Mouse (Mus musculus) gastrocnemius, postnatal 36 days (tissue): Measurements from ENCODE around the gene Scgb2b24. TPM values are rescaled to one million over a fixed set of nuclear protein-coding genes. Genes with fewer than 3 reads are reported as not detected.

Experiments used
- DNase-seq, 2 experiments: peaks; one replicate each; pipeline ENCODE4 v3.0.0; 2022
- intact Hi-C: fragments of 180-260 bp; cut with DNase I; formaldehyde crosslinking; loops from one replicate; pipeline ENCODE4 v1.15.1; 2025
- long read RNA-seq, 2 experiments: library from polyadenylated mRNA; stranded (forward); transcript quantifications; one replicate each; pipeline ENCODE4 v2.0.0; 2021
- total RNA-seq, 2 experiments: library from RNA; stranded (reverse); gene quantifications; 2 replicates each; pipeline ENCODE4 v1.2.3; 2021

Scgb2b24 gene
- total RNA-seq: not detected
- long read RNA-seq, experiment 1: 0 reads
- long read RNA-seq, experiment 2: 0 reads

DNA sequence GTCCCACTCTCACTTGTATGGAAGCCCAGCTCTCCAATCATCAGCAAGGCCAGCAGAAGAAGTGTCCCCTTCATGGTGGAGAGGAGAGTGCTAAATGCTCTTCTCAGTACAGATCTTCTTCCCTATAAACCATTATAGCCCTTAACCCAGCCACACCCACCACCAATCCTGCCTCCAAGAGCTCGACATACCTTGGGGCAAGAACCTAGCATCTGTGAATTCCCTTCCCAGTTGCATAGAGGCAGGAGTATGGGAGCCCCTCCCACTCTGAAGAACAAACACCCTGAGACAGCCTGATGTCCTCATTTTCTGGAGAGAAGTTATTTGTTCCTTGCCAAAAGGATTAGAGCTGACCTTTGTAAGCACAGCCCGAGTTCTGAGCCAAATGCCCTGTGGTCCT lies at the start of gene Scgb2b24:
Scgb2b24 (minus strand) TSS at position 101 of the 400 bp plus-strand sequence.
- intact Hi-C loops: no loop called here
- DNase-seq: no peak

DNA sequence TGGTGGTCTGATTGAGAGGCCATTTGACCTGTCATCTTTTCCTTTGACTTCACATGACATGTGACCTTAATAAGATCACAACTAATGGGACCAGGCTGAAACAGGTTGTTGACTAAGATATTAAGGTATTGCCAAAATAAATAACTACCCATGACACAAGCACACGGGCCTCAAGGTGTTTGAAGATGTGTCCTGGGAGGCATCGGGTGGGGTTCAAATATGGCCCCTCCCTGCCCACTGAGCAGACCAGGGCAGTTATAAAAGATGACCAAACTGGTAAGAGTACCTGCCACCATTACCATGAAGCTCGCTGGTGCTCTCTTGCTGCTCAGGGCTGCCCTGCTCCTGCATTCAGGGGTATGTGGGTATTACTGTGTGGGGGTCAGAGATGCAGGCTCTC lies 4.4 kb upstream of the Scgb2b24 start, which contains the start of gene Scgb1b24:
Scgb1b24 (plus strand) TSS at position 301 of the 400 bp plus-strand sequence.
- intact Hi-C loops: loop anchor here (2.0 kb wide), 1 partner anchor 21 kb away; no protein-coding TSS in a partner anchor
- no peak for DNase-seq

DNA sequence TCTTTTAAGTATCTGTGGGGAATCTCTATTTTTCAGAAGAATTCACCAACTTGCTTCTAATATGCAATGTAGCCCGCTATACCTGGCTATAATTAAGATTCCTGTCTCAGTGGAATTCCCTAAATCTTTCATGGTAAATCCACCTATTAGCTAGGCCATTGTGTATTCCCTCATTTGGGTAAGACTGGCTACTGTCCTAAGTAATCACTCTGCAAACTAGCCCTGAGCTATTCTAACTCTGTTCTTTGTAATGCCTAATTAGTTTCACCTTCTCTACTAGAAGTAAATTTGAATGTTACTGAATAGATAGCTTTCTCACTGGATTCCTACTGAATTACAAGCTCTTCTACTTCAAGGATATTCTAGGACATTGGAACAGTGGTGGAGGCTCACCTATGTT lies 49.2 kb downstream of the Scgb2b24 start:
- no peak for DNase-seq
- intact Hi-C loops: no loop called here

Other genes starting within 250 kb of the Scgb2b24 start
- gene Scgb2b21, start 218.9 kb downstream of the Scgb2b24 start, total RNA-seq: not detected
- gene Scgb1b24, start 4.5 kb upstream of the Scgb2b24 start, total RNA-seq: not detected
- not detected for gene Scgb2b26, start 205.7 kb upstream of the Scgb2b24 start, total RNA-seq